In genomic region chrX:129756606-129757005, GRCm38 (mm10) we compare ENCODE assay signal across 26 mouse cellular contexts. TPM values are rescaled to one million over a fixed set of nuclear protein-coding genes. Genes with fewer than 3 reads are reported as not detected.
DNase-seq lines count a peak whose midpoint lies in the region; ATAC-seq and TF ChIP-seq lines count a peak whose summit lies in the region.
"Had no signal": no experiment of that assay in that cellular context is flagged by ENCODE, and none has a peak within 500 bp of the region (broad histone marks: within the 10 kb centered on the region; RNA-seq: fewer than 3 reads in every experiment).

No protein-coding gene starts in this region.

- H3K4me1 ChIP-seq in lung, embryonic 14.5 days (ENCODE audit: insufficient read depth), result no peaks in the 10 kb centered on the region
- H3K4me1 ChIP-seq: embryonic facial prominence, embryonic 13.5 days; embryonic facial prominence, embryonic 15.5 days; forebrain, embryonic 10.5 days; forebrain, embryonic 12.5 days had no signal

- no peaks in the 10 kb centered on the region for H3K36me3 ChIP-seq in lung, embryonic 14.5 days (ENCODE audit: insufficient read depth)
- H3K36me3 ChIP-seq: embryonic facial prominence, embryonic 13.5 days; embryonic facial prominence, embryonic 15.5 days; forebrain, embryonic 10.5 days; forebrain, embryonic 12.5 days; G1E had no signal

- no peak overlapping the region for H3K9ac ChIP-seq in lung, embryonic 14.5 days
- H3K9ac ChIP-seq: embryonic facial prominence, embryonic 13.5 days; embryonic facial prominence, embryonic 15.5 days; forebrain, embryonic 12.5 days had no signal

- H3K27me3 ChIP-seq in lung, embryonic 14.5 days (ENCODE audit: insufficient read depth, low read length), result no peaks in the 10 kb centered on the region
- H3K27me3 ChIP-seq: CH12.LX; embryonic facial prominence, embryonic 13.5 days; embryonic facial prominence, embryonic 15.5 days; forebrain, embryonic 12.5 days had no signal

- H3K4me2 ChIP-seq in lung, embryonic 14.5 days, result no peak overlapping the region
- H3K4me2 ChIP-seq: embryonic facial prominence, embryonic 13.5 days; embryonic facial prominence, embryonic 15.5 days; forebrain, embryonic 12.5 days had no signal

- H3K9me3 ChIP-seq in lung, embryonic 14.5 days (ENCODE audit: low read depth, low read length), result no peaks in the 10 kb centered on the region
- H3K9me3 ChIP-seq: embryonic facial prominence, embryonic 13.5 days; embryonic facial prominence, embryonic 15.5 days; forebrain, embryonic 10.5 days; forebrain, embryonic 12.5 days; G1E had no signal

- no peak overlapping the region for H3K27ac ChIP-seq in lung, embryonic 14.5 days (ENCODE audit: low read depth)
- H3K27ac ChIP-seq: embryonic facial prominence, embryonic 13.5 days; embryonic facial prominence, embryonic 15.5 days; forebrain, embryonic 10.5 days; forebrain, embryonic 12.5 days had no signal

- TF ChIP-seq CTCF in lung, embryonic 14.5 days (IDR thresholded peaks at IDR 0.05; ENCODE audit: low read depth), result no peak
- TF ChIP-seq CTCF in brain, embryonic 14.5 days (IDR thresholded peaks at IDR 0.05; ENCODE audit: borderline replicate concordance, extremely low read depth, insufficient read depth, insufficient read length), result no peak

- no peak overlapping the region for H3K4me3 ChIP-seq in lung, embryonic 14.5 days (ENCODE audit: low read depth, low read length)
- H3K4me3 ChIP-seq: embryonic facial prominence, embryonic 13.5 days; embryonic facial prominence, embryonic 15.5 days; erythroblast, embryonic 14.5 days; forebrain, embryonic 10.5 days; forebrain, embryonic 12.5 days had no signal

- TF ChIP-seq POLR2A in brain, embryonic 14.5 days (IDR thresholded peaks at IDR 0.05; ENCODE audit: borderline replicate concordance, extremely low read depth, insufficient read depth, insufficient read length, poor library complexity, severe bottlenecking), result no peak

- DNase-seq in cerebellum, postnatal 14 days, result no peak
- DNase-seq in lung, embryonic 14.5 days, result peak; percentile 37
- no peak for DNase-seq in lung, postnatal 36 days
- peak; percentile 34 for DNase-seq in Muller cell, postnatal 12 days (ENCODE audit: inconsistent ontology term)
- peak; percentile 18 for DNase-seq in brain, embryonic 14.5 days (ENCODE audit: low read depth)
- DNase-seq in thymus, postnatal 4 days, result no peak
- DNase-seq: adrenal gland, adult 2 months; adrenal gland, postnatal 10 days; adrenal gland, postnatal 25 days; B cell, adult 2 months; cerebellum, adult 11-12 months; cerebellum, adult 9-10 months; cerebellum, postnatal 10 days; cerebellum, postnatal 36 days; embryo, embryonic 11 days had no signal

- peak; percentile 66 for ATAC-seq in cerebellum, adult (ENCODE audit: insufficient number of reproducible peaks, low FRiP score, low TSS enrichment)
- ATAC-seq in lung, embryonic 14.5 days (ENCODE audit: insufficient read depth), result no peak; the same call in 1 of the 2 replicates
- ATAC-seq: CD4-positive, CD25-positive, alpha-beta regulatory T cell, adult 4 months; forebrain, embryonic 14.5 days; forebrain, embryonic 16.5 days had no signal

RNA-seq across cellular contexts. Expression of gene Diaph2, which starts 7.1 kb away (rescaled TPM):
- polyA plus RNA-seq in lung, embryonic 14.5 days (2014; fragmentation: Nextera tagmentation; extraction: Ambion mirVana), result 10.2 and 10.3 TPM in 2 replicates
- 3.9 and 4.6 TPM in 2 replicates for polyA plus RNA-seq in brain, embryonic 14.5 days (2012; rRNA removed)
- polyA plus RNA-seq: erythroblast, embryonic 14.5 days; G1E had no signal

Comparison
In these comparisons a context has a peak if more than half of its experiments do, and no peak if none do; other contexts are left out.
1. DNase-seq: peak in lung, embryonic 14.5 days (single experiment), Muller cell, postnatal 12 days (single experiment) and brain, embryonic 14.5 days (single experiment); none in cerebellum, postnatal 14 days (0 of 2), lung, postnatal 36 days (single experiment) and thymus, postnatal 4 days (single experiment).